In the genomic region with DNA sequence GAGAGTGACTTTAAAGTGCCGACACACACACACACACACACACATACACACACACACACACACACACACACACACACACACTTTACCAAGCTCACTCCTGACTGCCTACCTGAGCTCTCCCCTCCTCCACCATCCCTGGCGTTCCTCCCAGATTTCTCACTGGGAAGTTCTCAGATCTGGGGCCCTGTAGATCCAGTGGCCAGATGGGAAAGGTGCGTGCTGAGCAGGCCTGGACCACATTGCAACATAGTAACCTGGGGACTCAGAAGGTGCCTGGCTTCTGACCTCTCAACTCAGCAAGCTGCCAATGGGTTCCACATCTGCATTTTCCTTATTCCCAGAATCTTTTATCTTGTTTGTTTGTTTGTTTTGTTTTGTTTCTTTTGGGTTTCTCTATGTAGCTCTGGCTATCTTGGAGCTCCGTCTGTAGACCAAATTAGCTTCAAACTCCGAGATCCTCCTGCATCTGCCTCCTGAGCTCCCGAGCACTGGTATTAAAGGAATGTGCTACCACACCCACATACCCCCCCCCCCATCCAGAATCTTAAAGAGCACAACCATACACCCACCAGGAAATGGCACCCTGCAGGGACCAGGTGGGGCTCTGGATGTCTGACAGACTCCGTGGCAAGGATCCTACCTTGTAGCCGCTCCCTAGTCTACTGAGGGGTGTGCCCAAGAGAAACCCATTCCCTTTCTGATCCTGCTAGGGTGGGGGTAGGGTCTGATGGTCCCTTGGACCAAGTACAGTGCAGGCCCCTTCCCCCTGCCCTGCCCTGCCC, we compare ENCODE assay signal across 21 mouse cellular contexts. TPM values are rescaled to one million over a fixed set of nuclear protein-coding genes. Genes with fewer than 3 reads are reported as not detected.
A peak's percentile ranks its signal among the peaks of the same experiment; 100 is the strongest.
DNase-seq lines count a peak whose midpoint lies in the region; ATAC-seq lines count a peak whose summit lies in the region.
"Had no signal": no experiment of that assay in that cellular context is flagged by ENCODE, and none has a peak within 500 bp of the region (broad histone marks: within the 10 kb centered on the region; RNA-seq: fewer than 3 reads in every experiment).

No protein-coding gene starts in this region.

- no peak overlapping the region for H3K4me2 ChIP-seq in hindbrain, embryonic 11.5 days (replicated peaks; ENCODE audit: low read depth, low read length)
- H3K4me2 ChIP-seq in heart, embryonic 12.5 days, result no peak overlapping the region
- H3K4me2 ChIP-seq: embryonic facial prominence, embryonic 12.5 days; forebrain, embryonic 13.5 days; heart, embryonic 15.5 days; hindbrain, embryonic 15.5 days had no signal

- 82% methylated on average over 8 of the region's 8 CpGs for WGBS in hindbrain, embryonic 10.5 days
- WGBS in hindbrain, embryonic 11.5 days, result 88% methylated on average over 8 of the region's 8 CpGs
- 82% methylated on average over 8 of the region's 8 CpGs for WGBS in heart, embryonic 12.5 days

- peaks cover 36% of the 10 kb centered on the region for H3K4me1 ChIP-seq in hindbrain, embryonic 10.5 days (replicated peaks)
- no peaks in the 10 kb centered on the region; the same call in 1 of the 2 replicates for H3K4me1 ChIP-seq in hindbrain, embryonic 11.5 days (replicated peaks; ENCODE audit: control insufficient read depth, insufficient read depth, low read length)
- peaks cover 31% of the 10 kb centered on the region for H3K4me1 ChIP-seq in heart, embryonic 12.5 days (replicated peaks)
- H3K4me1 ChIP-seq: forebrain, embryonic 13.5 days had no signal

- H3K27ac ChIP-seq in hindbrain, embryonic 10.5 days, result 0 out of 2 replicates have a peak overlapping the region, but pooled peaks have one; percentile 29
- H3K27ac ChIP-seq in hindbrain, embryonic 11.5 days (ENCODE audit: low read depth, low read length), result no peak overlapping the region
- H3K27ac ChIP-seq in heart, embryonic 12.5 days (ENCODE audit: poor library complexity, severe bottlenecking), result no peak overlapping the region
- H3K27ac ChIP-seq: forebrain, embryonic 13.5 days; heart, embryonic 15.5 days; hindbrain, embryonic 15.5 days had no signal

- peaks cover 18% of the 10 kb centered on the region for H3K27me3 ChIP-seq in hindbrain, embryonic 10.5 days (ENCODE audit: insufficient read depth, poor library complexity, severe bottlenecking)
- no peaks in the 10 kb centered on the region for H3K27me3 ChIP-seq in hindbrain, embryonic 11.5 days (ENCODE audit: control insufficient read depth, insufficient read depth, low read length)
- peaks cover 7% of the 10 kb centered on the region; the same call in 1 of the 2 replicates for H3K27me3 ChIP-seq in heart, embryonic 12.5 days (replicated peaks)
- H3K27me3 ChIP-seq: embryonic facial prominence, embryonic 12.5 days; hindbrain, embryonic 15.5 days had no signal

- H3K4me3 ChIP-seq in hindbrain, embryonic 10.5 days, result no peak overlapping the region
- H3K4me3 ChIP-seq in hindbrain, embryonic 11.5 days (ENCODE audit: low read depth, low read length), result no peak overlapping the region
- H3K4me3 ChIP-seq in heart, embryonic 12.5 days, result no peak overlapping the region
- H3K4me3 ChIP-seq: embryonic facial prominence, embryonic 12.5 days; forebrain, embryonic 13.5 days; gastrocnemius, adult 2 months; heart, embryonic 10.5 days; heart, embryonic 15.5 days; hindbrain, embryonic 15.5 days had no signal

- no peak for DNase-seq in hindbrain, embryonic 10.5 days (ENCODE audit: low spot score)
- no peak for DNase-seq in hindbrain, embryonic 11.5 days (ENCODE audit: low spot score)
- DNase-seq in testis, postnatal 14 days (ENCODE audit: low spot score), result peak; percentile 76
- DNase-seq in testis, postnatal 10 days (ENCODE audit: low spot score), result no peak
- peak; percentile 99 for DNase-seq in R1 (ENCODE audit: low read depth, low spot score)
- DNase-seq in thymus, adult 18-20 months, result no peak
- DNase-seq: adrenal gland, postnatal 10 days; cerebellum, adult 11 months; cerebellum, adult 8-10 months; embryo, embryonic 11 days; gastrocnemius, adult 2 months; heart, adult 18-20 months; heart, postnatal 14 days had no signal

- ATAC-seq in hindbrain, embryonic 11.5 days (ENCODE audit: low FRiP score), result no peak
- ATAC-seq in heart, embryonic 12.5 days (ENCODE audit: insufficient number of reproducible peaks, low FRiP score), result no peak
- ATAC-seq: forebrain, embryonic 13.5 days; intestine, embryonic 16.5 days; Patski had no signal

- no peak overlapping the region for H3K9ac ChIP-seq in hindbrain, embryonic 11.5 days (ENCODE audit: low read depth, low read length)
- H3K9ac ChIP-seq in heart, embryonic 12.5 days, result no peak overlapping the region
- H3K9ac ChIP-seq: embryonic facial prominence, embryonic 12.5 days; forebrain, embryonic 13.5 days; heart, embryonic 15.5 days; hindbrain, embryonic 15.5 days had no signal

- no peaks in the 10 kb centered on the region for H3K36me3 ChIP-seq in hindbrain, embryonic 10.5 days
- H3K36me3 ChIP-seq in hindbrain, embryonic 11.5 days (ENCODE audit: control insufficient read depth, insufficient read depth, low read length), result no peaks in the 10 kb centered on the region
- H3K36me3 ChIP-seq in heart, embryonic 12.5 days, result no peaks in the 10 kb centered on the region
- H3K36me3 ChIP-seq: embryonic facial prominence, embryonic 12.5 days; heart, embryonic 10.5 days; heart, embryonic 15.5 days; hindbrain, embryonic 15.5 days had no signal

- no peaks in the 10 kb centered on the region for H3K9me3 ChIP-seq in hindbrain, embryonic 10.5 days
- no peaks in the 10 kb centered on the region for H3K9me3 ChIP-seq in hindbrain, embryonic 11.5 days (ENCODE audit: control insufficient read depth, low read length)
- no peaks in the 10 kb centered on the region for H3K9me3 ChIP-seq in heart, embryonic 12.5 days (replicated peaks)
- H3K9me3 ChIP-seq: embryonic facial prominence, embryonic 12.5 days; forebrain, embryonic 13.5 days; heart, embryonic 10.5 days; heart, embryonic 15.5 days; hindbrain, embryonic 15.5 days had no signal

RNA-seq across cellular contexts. Expression of a gene that starts 30.4 kb away (rescaled TPM):
- 0.46 and 0.75 TPM in 2 replicates for polyA plus RNA-seq in hindbrain, embryonic 10.5 days (2016; fragmentation: Nextera tagmentation; extraction: Ambion mirVana)
- polyA plus RNA-seq in hindbrain, embryonic 11.5 days (2014; fragmentation: Nextera tagmentation; extraction: Ambion mirVana), result 0.22 and 0.69 TPM in 2 replicates
- polyA plus RNA-seq in heart, embryonic 12.5 days (2016; fragmentation: Nextera tagmentation; extraction: Ambion mirVana), result 0.40 and 0.43 TPM in 2 replicates

RNA-seq across cellular contexts. Expression of a gene that starts 42.8 kb away (rescaled TPM):
- 28.7 and 51.6 TPM in 2 replicates for polyA plus RNA-seq in hindbrain, embryonic 10.5 days (2016; fragmentation: Nextera tagmentation; extraction: Ambion mirVana)
- polyA plus RNA-seq in hindbrain, embryonic 11.5 days (2014; fragmentation: Nextera tagmentation; extraction: Ambion mirVana), result 27.7 and 29.6 TPM in 2 replicates
- 3.9 and 5.0 TPM in 2 replicates for polyA plus RNA-seq in heart, embryonic 12.5 days (2016; fragmentation: Nextera tagmentation; extraction: Ambion mirVana)

Comparison
In these comparisons a context has a peak if more than half of its experiments do, and no peak if none do; other contexts are left out.
1. DNase-seq: peak in testis, postnatal 14 days (single experiment) and R1 (single experiment); none in hindbrain, embryonic 10.5 days (single experiment), hindbrain, embryonic 11.5 days (single experiment), testis, postnatal 10 days (single experiment) and thymus, adult 18-20 months (0 of 2).